Mouse (Mus musculus) hematopoietic stem cell, adult 5-6 weeks (primary cell): ENCODE data around the gene Mtm1. TPM values are rescaled to one million over a fixed set of nuclear protein-coding genes. Genes with fewer than 3 reads are reported as not detected.

Experiments
- total RNA-seq: library from RNA; stranded (forward); fragments of 172-1452, 232-1000 nt; gene quantifications from 2 replicates; pipeline ENCODE4 v1.2.3, GENCODE M21; 2017

Mtm1 gene
- total RNA-seq, 1 experiment from 2014 or later = 22.4 TPM

Other genes starting within 250 kb of the Mtm1 start
- gene Mamld1, start 160.5 kb upstream of the Mtm1 start, total RNA-seq = 0.25 and 0.74 TPM in 2 replicates
- 34.0 and 40.0 TPM in 2 replicates for gene Mtmr1, start 154.0 kb downstream of the Mtm1 start, total RNA-seq